Mouse (Mus musculus) granulocyte monocyte progenitor cell, adult 5-6 weeks (primary cell): ENCODE measurements around the gene Olfr62. TPM values are rescaled to one million over a fixed set of nuclear protein-coding genes. Genes with fewer than 3 reads are reported as not detected.

Source experiments
- ATAC-seq: replicated peaks from 2 replicates; pipeline ENCODE4 v1.8.0; 2016; ENCODE audit warnings: mild to moderate bottlenecking, moderate TSS enrichment, inconsistent platforms; ENCODE audit not compliant: poor library complexity, severe bottlenecking
- total RNA-seq, 2 experiments: library from RNA; stranded (forward) in 1 of 2; stranded (reverse) in 1 of 2; fragments of 200-712, 200-1000 nt in 1 of 2; fragments of >200 nt in 1 of 2; fragmentation: Nextera tagmentation in 1 of 2; gene quantifications; 2 replicates each; pipeline ENCODE4 v1.2.3; 2014 to 2017

The Olfr62 gene
- total RNA-seq (2014; fragmentation: Nextera tagmentation): not detected in 2 replicates
- total RNA-seq (2017): not detected in 2 replicates

GRCm38 (mm10) chr4:118658652-118659051 lies at the start of gene Olfr62:
Gene Olfr62 (plus strand): TSS chr4:118658952.
- no peak for ATAC-seq

GRCm38 (mm10) chr4:118609836-118610235 lies 48.9 kb upstream of the Olfr62 start:
- ATAC-seq: peak; percentile 84

GRCm38 (mm10) chr4:118612619-118613018 lies 46.1 kb upstream of the Olfr62 start:
- ATAC-seq: peak; percentile 38

GRCm38 (mm10) chr4:118615412-118615811 lies 43.3 kb upstream of the Olfr62 start:
- peak; percentile 37 for ATAC-seq

GRCm38 (mm10) chr4:118620279-118620966 lies 38.3 kb upstream of the Olfr62 start, which contains the start of the genes Cfap57 and Ebna1bp2:
Gene Cfap57 (minus strand): TSS chr4:118620777.
Gene Ebna1bp2 (plus strand): TSS chr4:118620799.
- ATAC-seq: peak; percentile 95

GRCm38 (mm10) chr4:118620967-118621320 lies 37.8 kb upstream of the Olfr62 start:
- ATAC-seq: peak; percentile 21

- ATAC-seq: no peak
Measured at GRCm38 (mm10) chr4:118621781-118622180, 37.0 kb upstream of the Olfr62 start.

- ATAC-seq: no peak
Measured at GRCm38 (mm10) chr4:118630261-118630660, 28.5 kb upstream of the Olfr62 start.

- no peak for ATAC-seq
Measured at GRCm38 (mm10) chr4:118642346-118643190, 16.2 kb upstream of the Olfr62 start.

GRCm38 (mm10) chr4:118645234-118645633 lies 13.5 kb upstream of the Olfr62 start:
- ATAC-seq: peak; percentile 73

GRCm38 (mm10) chr4:118687086-118687485 lies 28.3 kb downstream of the Olfr62 start:
- ATAC-seq: no peak

- no peak for ATAC-seq
Measured at GRCm38 (mm10) chr4:118692412-118692973, 33.7 kb downstream of the Olfr62 start, which contains the start of gene Olfr1342. Gene Olfr1342 (minus strand): TSS chr4:118692756.

- ATAC-seq: no peak
Measured at GRCm38 (mm10) chr4:118693812-118694211, 35.1 kb downstream of the Olfr62 start.

- ATAC-seq: no peak
Measured at GRCm38 (mm10) chr4:118703223-118703622, 44.5 kb downstream of the Olfr62 start, which contains the start of gene Olfr1341. Gene Olfr1341 (plus strand): TSS chr4:118703523.

GRCm38 (mm10) chr4:118708086-118708485 lies 49.3 kb downstream of the Olfr62 start:
- ATAC-seq: no peak

- ATAC-seq: no peak
Measured at GRCm38 (mm10) chr4:118711656-118712055, 52.9 kb downstream of the Olfr62 start.

Other genes with a start within 250 kb of the Olfr62 start
- 20.6 and 25.0 TPM in 2 replicates for gene Szt2, start 249.7 kb upstream of the Olfr62 start, total RNA-seq (2014; fragmentation: Nextera tagmentation)
- gene Szt2, start 249.7 kb upstream of the Olfr62 start, total RNA-seq (2017): 3.7 and 4.0 TPM in 2 replicates
- gene Med8, start 249.6 kb upstream of the Olfr62 start, total RNA-seq (2014; fragmentation: Nextera tagmentation): 75.7 and 79.4 TPM in 2 replicates
- 94.8 and 103 TPM in 2 replicates for gene Med8, start 249.6 kb upstream of the Olfr62 start, total RNA-seq (2017)
- 116 and 119 TPM in 2 replicates for gene Elovl1, start 230.9 kb upstream of the Olfr62 start, total RNA-seq (2014; fragmentation: Nextera tagmentation)
- 53.6 and 63.3 TPM in 2 replicates for gene Elovl1, start 230.9 kb upstream of the Olfr62 start, total RNA-seq (2017)
- gene Cdc20, start 221.6 kb upstream of the Olfr62 start, total RNA-seq (2014; fragmentation: Nextera tagmentation): 26.7 and 35.6 TPM in 2 replicates
- 77.2 and 88.2 TPM in 2 replicates for gene Cdc20, start 221.6 kb upstream of the Olfr62 start, total RNA-seq (2017)
- gene Mpl, start 201.4 kb upstream of the Olfr62 start, total RNA-seq (2014; fragmentation: Nextera tagmentation): 0.11 and 0.49 TPM in 2 replicates
- gene Mpl, start 201.4 kb upstream of the Olfr62 start, total RNA-seq (2017): not detected in 2 replicates
- 3.9 and 7.2 TPM in 2 replicates for gene Tie1, start 168.9 kb upstream of the Olfr62 start, total RNA-seq (2014; fragmentation: Nextera tagmentation)
- 4.3 and 4.5 TPM in 2 replicates for gene Tie1, start 168.9 kb upstream of the Olfr62 start, total RNA-seq (2017)
- gene 2610528J11Rik, start 132.0 kb upstream of the Olfr62 start, total RNA-seq (2014; fragmentation: Nextera tagmentation): not detected in 2 replicates
- gene 2610528J11Rik, start 132.0 kb upstream of the Olfr62 start, total RNA-seq (2017): not detected in 2 replicates
- not detected in 2 replicates for gene Tmem125, start 114.9 kb upstream of the Olfr62 start, total RNA-seq (2014; fragmentation: Nextera tagmentation)
- 0.82 TPM in 1 of 2 replicates, not detected in the other for gene Tmem125, start 114.9 kb upstream of the Olfr62 start, total RNA-seq (2017)
- gene Cfap57, start 38.2 kb upstream of the Olfr62 start, total RNA-seq (2014; fragmentation: Nextera tagmentation): 1.2 and 1.3 TPM in 2 replicates
- gene Cfap57, start 38.2 kb upstream of the Olfr62 start, total RNA-seq (2017): 2.8 and 3.9 TPM in 2 replicates
- 100 and 111 TPM in 2 replicates for gene Ebna1bp2, start 38.2 kb upstream of the Olfr62 start, total RNA-seq (2014; fragmentation: Nextera tagmentation)
- 158 and 165 TPM in 2 replicates for gene Ebna1bp2, start 38.2 kb upstream of the Olfr62 start, total RNA-seq (2017)
- gene Olfr1342, start 33.8 kb downstream of the Olfr62 start, total RNA-seq (2014; fragmentation: Nextera tagmentation): not detected in 2 replicates
- gene Olfr1342, start 33.8 kb downstream of the Olfr62 start, total RNA-seq (2017): not detected in 2 replicates
- gene Olfr1341, start 44.6 kb downstream of the Olfr62 start, total RNA-seq (2014; fragmentation: Nextera tagmentation): not detected in 2 replicates
- gene Olfr1341, start 44.6 kb downstream of the Olfr62 start, total RNA-seq (2017): not detected in 2 replicates
- not detected in 2 replicates for gene Olfr1340, start 61.2 kb downstream of the Olfr62 start, total RNA-seq (2014; fragmentation: Nextera tagmentation)
- not detected in 2 replicates for gene Olfr1340, start 61.2 kb downstream of the Olfr62 start, total RNA-seq (2017)
- gene Olfr1339, start 73.2 kb downstream of the Olfr62 start, total RNA-seq (2014; fragmentation: Nextera tagmentation): not detected in 2 replicates
- gene Olfr1339, start 73.2 kb downstream of the Olfr62 start, total RNA-seq (2017): not detected in 2 replicates
- gene Olfr1338, start 99.8 kb downstream of the Olfr62 start, total RNA-seq (2014; fragmentation: Nextera tagmentation): not detected in 2 replicates
- not detected in 2 replicates for gene Olfr1338, start 99.8 kb downstream of the Olfr62 start, total RNA-seq (2017)
- not detected in 2 replicates for gene Olfr1337, start 123.6 kb downstream of the Olfr62 start, total RNA-seq (2014; fragmentation: Nextera tagmentation)
- not detected in 2 replicates for gene Olfr1337, start 123.6 kb downstream of the Olfr62 start, total RNA-seq (2017)
- not detected in 2 replicates for gene Olfr1335, start 151.0 kb downstream of the Olfr62 start, total RNA-seq (2014; fragmentation: Nextera tagmentation)
- not detected in 2 replicates for gene Olfr1335, start 151.0 kb downstream of the Olfr62 start, total RNA-seq (2017)
- not detected in 2 replicates for gene Olfr1333, start 177.3 kb downstream of the Olfr62 start, total RNA-seq (2014; fragmentation: Nextera tagmentation)
- gene Olfr1333, start 177.3 kb downstream of the Olfr62 start, total RNA-seq (2017): not detected in 2 replicates
- not detected in 2 replicates for gene Olfr1331, start 205.7 kb downstream of the Olfr62 start, total RNA-seq (2014; fragmentation: Nextera tagmentation)
- gene Olfr1331, start 205.7 kb downstream of the Olfr62 start, total RNA-seq (2017): not detected in 2 replicates
- not detected in 2 replicates for gene Olfr1330, start 229.6 kb downstream of the Olfr62 start, total RNA-seq (2014; fragmentation: Nextera tagmentation)
- not detected in 2 replicates for gene Olfr1330, start 229.6 kb downstream of the Olfr62 start, total RNA-seq (2017)